Mouse (Mus musculus): ENCODE data around the gene Bnc2.

DNA sequence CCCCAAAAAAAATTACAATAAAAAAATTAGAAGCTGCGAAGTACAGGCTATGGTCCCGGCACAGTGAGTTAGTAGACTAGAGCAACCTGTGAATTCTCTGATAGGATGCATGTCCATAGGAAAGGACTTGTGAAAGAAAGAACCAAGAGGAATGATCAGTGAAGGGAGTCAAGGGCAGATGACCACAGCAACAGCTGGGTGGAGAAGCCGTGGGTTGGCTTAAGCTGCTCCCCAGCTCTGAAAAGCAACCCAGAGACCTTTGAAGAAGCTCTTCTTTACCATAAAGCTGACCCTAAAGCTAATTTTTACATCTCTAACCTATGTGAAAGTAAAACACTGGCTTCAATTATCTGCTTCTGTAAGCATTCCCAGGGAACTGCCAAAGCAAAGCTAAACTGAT lies 222.4 kb downstream of the Bnc2 start:
- TF ChIP-seq CTCF (IDR thresholded peaks at IDR 0.05; ENCODE audit: extremely low read depth, insufficient read depth, low read length) = no peak
- TF ChIP-seq POLR2A (IDR thresholded peaks at IDR 0.05; ENCODE audit: extremely low read depth, insufficient read depth, low read length) = no peak
